Mouse (Mus musculus) midbrain, postnatal 0 days (tissue): Measurements from ENCODE around the gene Ak3. TPM values are rescaled to one million over a fixed set of nuclear protein-coding genes. Genes with fewer than 3 reads are reported as not detected.

ENCODE experiments used
- ATAC-seq: fragments of 200-750 bp; cut with Nextera tagmentation; 2 replicates; pipeline ENCODE4 v1.8.0; 2017; ENCODE audit warnings: moderate number of reproducible peaks, mild to moderate bottlenecking, moderate TSS enrichment, moderate library complexity; ENCODE audit not compliant: low FRiP score
- DNase-seq: peaks from one replicate; pipeline ENCODE4 v3.0.0-alpha.2; 2015; ENCODE audit warnings: low spot score
- H3K27ac ChIP-seq: fragments of 300-500 bp; sonication (generic); 2 replicates; pipeline ENCODE4 v1.5.1; 2014; ENCODE audit warnings: low read depth, mild to moderate bottlenecking, low read length, mixed read lengths
- H3K27me3 ChIP-seq: fragments of 300-500 bp; sonication (generic); 2 replicates; pipeline ENCODE4 v1.6.1; 2014; ENCODE audit warnings: low read length, control low read depth, mixed read lengths; ENCODE audit not compliant: insufficient read depth
- H3K36me3 ChIP-seq: fragments of 300-500 bp; sonication (generic); 2 replicates; pipeline ENCODE4 v1.6.1; 2014; ENCODE audit warnings: low read length, control low read depth, mixed read lengths; ENCODE audit not compliant: insufficient read depth
- H3K4me1 ChIP-seq: fragments of 300-500 bp; sonication (generic); 2 replicates; pipeline ENCODE4 v1.6.1; 2014; ENCODE audit warnings: mild to moderate bottlenecking, control low read depth, antibody characterized with exemption, low read length, mixed read lengths; ENCODE audit not compliant: insufficient read depth
- H3K4me2 ChIP-seq: fragments of 300-500 bp; sonication (generic); 2 replicates; pipeline ENCODE4 v1.6.1; 2014; ENCODE audit warnings: low read depth, mild to moderate bottlenecking, low read length, mixed read lengths; ENCODE audit not compliant: poor library complexity, severe bottlenecking
- H3K4me3 ChIP-seq: fragments of 300-500 bp; sonication (generic); 2 replicates; pipeline ENCODE4 v1.5.1; 2014; ENCODE audit warnings: low read depth, mild to moderate bottlenecking, low read length, moderate library complexity
- H3K9ac ChIP-seq: fragments of 300-500 bp; sonication (generic); replicated peaks from 2 replicates; pipeline ENCODE4 v1.6.1; 2014; ENCODE audit warnings: mild to moderate bottlenecking, low read length, moderate library complexity, mixed read lengths; ENCODE audit not compliant: poor library complexity, severe bottlenecking
- H3K9me3 ChIP-seq: fragments of 300-500 bp; sonication (generic); 2 replicates; pipeline ENCODE4 v1.6.1; 2016; ENCODE audit warnings: low read length, control low read depth
- CTCF ChIP-seq: IDR thresholded peaks from 2 replicates; pipeline ENCODE4 v1.5.1; 2016; ENCODE audit warnings: antibody characterized with exemption, mild to moderate bottlenecking
- WGBS: fragments of 180-500 bp; shearing (Covaris S2); extraction: QIAGEN DNeasy Blood & Tissue Kit; methylation state at CpG from one replicate; pipeline ENCODE4 v1.1.7; 2014; 5-methylcytosine and 5-hydroxymethylcytosine counted together
- polyA plus RNA-seq: library from polyadenylated mRNA; unstranded; fragments of >200 nt; fragmentation: Nextera tagmentation; extraction: Ambion mirVana; gene quantifications from 2 replicates; pipeline ENCODE4 v1.2.1, GENCODE M21; 2015
- total RNA-seq: library from RNA; depleted of rRNA; stranded (reverse); fragments of >200 nt; gene quantifications from 2 replicates; pipeline ENCODE4 v1.2.3, GENCODE M21; 2014; rRNA removed

Ak3 gene
- total and polyA plus RNA-seq, 2 experiments from 2014 or later, result 69.0 to 75.4 TPM

GRCm38 (mm10) chr19:28974862-28975611 lies 72.7 kb downstream of the Ak3 start:
- no peak overlapping the region for H3K27ac ChIP-seq
- H3K4me2 ChIP-seq, result peak overlapping the region; percentile 81
- ATAC-seq, result peak; percentile 72

More at GRCm38 (mm10) chr19:28974862-28975611, 72.7 kb downstream of the Ak3 start:
- Histone ChIP-seq H3K9ac (peak overlapping the region; percentile 6; the same call in 1 of the 2 replicates), H3K27me3 (no peaks in the 10 kb centered on the region), H3K4me1 (no peaks in the 10 kb centered on the region), H3K9me3 (no peaks in the 10 kb centered on the region), H3K36me3 (no peaks in the 10 kb centered on the region), H3K4me3 (peak overlapping the region; percentile 37)
- TF ChIP-seq CTCF, result peak; percentile 81
- peak; percentile 69 for DNase-seq
- WGBS, result 13% methylated on average over 35 of the region's 35 CpGs

Other genes with a start within 250 kb of the Ak3 start
- 85.3 and 87.3 TPM in 2 replicates for gene Slc1a1, start 212.9 kb downstream of the Ak3 start, total RNA-seq
- 50.6 and 51.7 TPM in 2 replicates for gene Slc1a1, start 212.9 kb downstream of the Ak3 start, polyA plus RNA-seq
- 23.3 and 27.8 TPM in 2 replicates for gene Plpp6, start 84.0 kb downstream of the Ak3 start, total RNA-seq
- 17.8 and 20.0 TPM in 2 replicates for gene Plpp6, start 84.0 kb downstream of the Ak3 start, polyA plus RNA-seq
- 2.1 and 3.3 TPM in 2 replicates for gene 4430402I18Rik, start 80.2 kb downstream of the Ak3 start, total RNA-seq
- gene 4430402I18Rik, start 80.2 kb downstream of the Ak3 start, polyA plus RNA-seq, result 2.3 and 2.7 TPM in 2 replicates
- gene Cdc37l1, start 57.6 kb downstream of the Ak3 start, total RNA-seq, result 52.2 and 74.0 TPM in 2 replicates
- 33.1 and 34.2 TPM in 2 replicates for gene Cdc37l1, start 57.6 kb downstream of the Ak3 start, polyA plus RNA-seq
- 23.6 and 26.1 TPM in 2 replicates for gene Rcl1, start 53.4 kb upstream of the Ak3 start, total RNA-seq
- gene Rcl1, start 53.4 kb upstream of the Ak3 start, polyA plus RNA-seq, result 34.6 and 37.8 TPM in 2 replicates
- gene Jak2, start 203.9 kb upstream of the Ak3 start, total RNA-seq, result 35.3 and 37.6 TPM in 2 replicates
- gene Jak2, start 203.9 kb upstream of the Ak3 start, polyA plus RNA-seq, result 10.7 and 12.0 TPM in 2 replicates